Mouse (Mus musculus) telencephalon, adult 2 months (tissue): ENCODE measurements at regions not wholly inside any gene's neighbourhood (a gene's known extent, or its start where the extent isn't known, plus 50 kb on each side); places are given as distances from the start of the nearest gene placed in this dataset.

Experiments
- DNase-seq: peaks from one replicate; pipeline ENCODE4 v3.0.0-alpha.2; 2011; ENCODE audit warnings: low read depth, low spot score

DNA sequence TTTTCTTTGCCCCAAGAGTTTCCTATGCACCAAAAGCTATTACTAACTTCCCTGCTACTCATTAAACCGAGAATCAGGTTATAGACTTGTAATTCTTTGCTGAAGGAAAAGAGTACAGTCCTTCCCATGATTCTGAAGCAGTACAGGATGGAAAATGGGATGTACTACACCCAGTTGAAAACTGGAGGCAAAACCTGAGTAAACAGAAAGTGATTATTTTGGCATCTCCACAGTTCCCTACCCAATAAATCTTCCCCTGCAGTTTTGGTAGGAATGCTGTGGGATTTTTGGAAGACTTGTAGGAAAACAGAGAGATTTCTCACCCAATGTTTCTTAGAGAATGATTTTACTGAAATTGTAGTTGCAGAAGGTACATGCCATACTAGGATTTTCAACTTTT, 268.5 kb downstream of the Dio2 start:
- no peak for DNase-seq

DNA sequence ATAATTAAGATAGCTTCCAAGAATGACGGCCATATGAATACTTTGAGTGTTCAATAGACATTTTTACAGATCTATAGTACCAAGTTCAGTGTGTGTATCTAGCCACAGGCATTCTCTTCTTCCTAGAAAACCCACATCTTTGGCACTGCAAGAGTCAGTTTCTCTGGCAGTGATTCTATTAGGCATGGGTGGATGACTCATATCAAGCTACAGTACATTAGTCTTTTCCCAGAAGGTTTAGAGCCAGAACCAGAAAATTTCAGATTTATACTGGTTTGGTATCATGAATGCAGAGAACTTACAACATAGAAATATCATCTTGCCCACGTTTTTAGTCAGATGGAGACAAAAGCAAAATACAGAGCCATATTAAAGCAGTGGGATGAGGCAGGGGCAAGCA, 278.1 kb downstream of the Dio2 start:
- peak; percentile 24 for DNase-seq

DNA sequence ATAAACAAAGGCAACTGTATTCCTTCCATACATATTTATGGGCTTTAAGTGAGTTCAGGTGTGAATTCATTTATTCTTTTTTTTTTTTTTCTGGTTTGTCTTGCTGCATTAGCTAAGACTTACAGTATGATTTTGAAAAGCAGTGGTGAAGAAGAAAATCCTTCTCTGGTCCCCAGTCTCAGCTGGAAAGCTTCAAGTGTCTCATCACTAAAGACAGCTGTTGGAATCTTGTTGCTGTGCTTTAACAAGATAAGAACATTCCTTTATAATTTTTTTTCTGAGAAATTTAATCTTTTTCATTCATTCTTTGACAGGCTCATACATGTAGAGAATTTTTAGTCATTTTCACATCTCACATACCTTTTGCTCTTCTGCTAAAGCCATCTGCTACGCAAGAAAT, 297.6 kb downstream of the Dio2 start:
- no peak for DNase-seq

DNA sequence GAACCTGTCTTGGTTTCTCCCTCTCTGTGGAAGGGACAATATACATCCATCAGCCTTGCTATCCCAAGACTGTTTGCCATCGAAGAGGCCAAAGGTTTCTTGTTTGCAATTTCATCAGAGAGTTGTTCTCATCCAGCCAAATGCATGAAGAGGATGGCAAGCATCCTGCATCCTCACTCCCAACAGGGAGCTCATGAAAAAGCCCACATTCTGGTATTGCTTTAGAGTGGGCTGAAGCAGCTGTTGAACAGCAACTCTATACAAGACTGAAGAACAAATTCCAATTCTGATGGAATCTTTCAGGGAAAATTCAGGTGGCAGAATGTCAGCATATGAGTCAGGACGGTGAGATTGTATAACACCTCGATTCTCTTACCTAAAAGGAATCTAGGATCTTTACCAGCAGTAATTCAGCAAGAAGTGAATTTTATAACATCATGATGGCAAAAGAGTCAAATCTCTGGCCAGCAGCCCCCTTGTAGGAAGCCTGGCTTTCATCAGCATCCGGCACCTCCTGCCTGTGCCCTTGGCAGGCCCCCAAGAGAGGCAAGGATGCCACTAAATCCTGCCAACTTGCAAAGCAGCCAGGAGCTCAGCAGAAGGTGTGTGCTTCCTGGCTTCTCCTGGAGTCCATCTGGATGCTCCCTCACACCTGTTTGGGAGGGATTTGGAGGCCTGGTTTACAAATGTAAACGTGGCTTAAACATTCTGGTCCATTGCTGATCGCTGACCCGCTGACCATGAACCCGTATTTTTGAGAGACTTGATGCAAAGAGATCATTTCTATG, 312.8 kb downstream of the Dio2 start:
- DNase-seq = peak; percentile 40

DNA sequence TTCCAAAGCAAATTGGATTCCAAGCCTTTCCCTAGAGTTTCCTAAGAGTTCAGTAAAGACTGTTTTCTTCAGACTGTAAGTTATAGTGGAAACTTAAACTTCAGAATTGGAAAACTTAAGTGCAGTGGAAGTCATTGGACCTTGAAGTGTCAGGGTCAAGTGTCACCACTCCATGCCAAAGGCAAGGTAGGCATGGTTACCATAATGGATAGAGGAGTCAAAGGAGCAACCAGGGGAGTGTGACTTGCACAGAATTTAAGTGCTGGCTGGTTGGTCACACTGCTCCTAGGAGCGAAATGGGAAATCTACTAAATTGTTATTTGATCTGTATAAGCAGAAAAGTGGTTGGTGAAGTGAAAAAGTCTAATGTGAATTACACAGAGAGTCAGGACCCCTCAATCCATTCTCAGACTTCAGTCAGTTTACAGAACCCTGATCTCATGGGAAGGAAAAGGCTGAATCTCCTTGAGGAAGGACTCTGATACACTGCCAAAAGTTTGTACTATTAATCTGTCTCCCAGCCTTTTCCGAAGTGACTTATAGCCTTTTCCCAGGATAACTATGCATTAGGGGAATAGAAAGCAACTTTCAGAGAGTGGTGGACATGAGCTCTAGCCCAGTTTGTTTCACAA, 320.5 kb downstream of the Dio2 start:
- no peak for DNase-seq

DNA sequence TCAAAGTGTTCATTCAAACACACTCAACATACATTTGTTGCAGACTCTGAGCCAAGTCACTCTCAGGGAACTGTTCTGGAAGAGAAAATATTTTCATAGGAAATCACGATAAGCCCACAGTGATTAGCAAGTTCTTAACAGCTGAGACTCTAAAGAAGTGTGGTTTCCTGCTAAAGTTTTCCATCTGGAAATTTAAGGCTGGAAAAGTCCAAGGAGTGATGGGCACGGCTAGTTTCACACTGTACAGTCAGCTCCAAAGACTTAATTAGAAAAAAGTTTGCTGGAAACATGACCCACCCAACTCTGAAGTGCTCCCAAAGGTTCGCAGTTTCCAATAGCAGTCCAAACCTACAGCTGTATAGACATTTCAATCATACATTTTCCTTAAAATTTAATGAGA, 329.5 kb downstream of the Dio2 start:
- DNase-seq = no peak

DNA sequence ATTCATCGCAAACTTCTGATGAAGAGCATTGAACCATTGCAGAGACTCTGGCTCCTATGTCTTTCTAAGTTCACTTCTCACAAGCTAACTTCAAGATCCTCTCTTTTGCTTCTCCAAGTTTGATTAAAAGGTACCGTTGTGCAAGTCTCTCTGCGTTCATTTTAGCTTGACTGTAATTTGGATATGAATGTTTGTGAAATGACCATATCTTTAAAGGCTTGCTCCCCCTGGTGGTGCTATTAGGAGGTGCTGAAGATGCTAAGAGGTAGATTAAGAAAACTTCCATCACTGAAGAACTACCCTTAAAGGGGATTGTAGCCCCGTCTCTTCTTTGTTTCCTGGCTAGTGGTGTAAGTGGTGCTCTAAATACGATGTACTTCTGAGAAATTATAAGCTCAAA, 339.7 kb downstream of the Dio2 start:
- DNase-seq = no peak
